Mouse (Mus musculus): ENCODE data around the gene Ptpn11. TPM values are rescaled to one million over a fixed set of nuclear protein-coding genes. Genes with fewer than 3 reads are reported as not detected.

Ptpn11 gene
- polyA plus RNA-seq, 1 experiment from 2014 or later = 23.6 TPM

GRCm38 (mm10) chr5:121087733-121088132, 103.5 kb downstream of the Ptpn11 start:
- Histone ChIP-seq H3K9me3 (peaks cover 8% of the 10 kb centered on the region; the same call in 1 of the 2 replicates), H3K27me3 (no peaks in the 10 kb centered on the region), H3K4me1 (replicated peaks) (peaks cover 9% of the 10 kb centered on the region; the same call in 1 of the 2 replicates), H3K36me3 (no peaks in the 10 kb centered on the region), H3K4me2 (no peak overlapping the region), H3K4me3 (no peak overlapping the region), H3K27ac (no peak overlapping the region), H3K9ac (no peak overlapping the region)
- 62% methylated on average over 7 of the region's 7 CpGs for WGBS
- ATAC-seq (ENCODE audit: low FRiP score) = no peak

- no peaks in the 10 kb centered on the region; the same call in 1 of the 2 replicates for H3K4me1 ChIP-seq (replicated peaks)
- H3K4me2 ChIP-seq = no peak overlapping the region
- H3K4me3 ChIP-seq = no peak overlapping the region
- H3K9ac ChIP-seq = no peak overlapping the region
- H3K27me3 ChIP-seq = no peaks in the 10 kb centered on the region
- H3K36me3 ChIP-seq = no peaks in the 10 kb centered on the region
- H3K27ac ChIP-seq = no peak overlapping the region
- ATAC-seq (ENCODE audit: low FRiP score) = no peak
- WGBS = 97% methylated on average over 7 of the region's 7 CpGs
- H3K9me3 ChIP-seq = peaks cover 8% of the 10 kb centered on the region; the same call in 1 of the 2 replicates
These were observed 108.6 kb downstream of the Ptpn11 start for GRCm38 (mm10) chr5:121082605-121083004.

- H3K4me2 ChIP-seq = no peak overlapping the region
- WGBS = 72% methylated on average over 5 of the region's 5 CpGs
- no peaks in the 10 kb centered on the region for H3K27me3 ChIP-seq
- peaks cover 8% of the 10 kb centered on the region; the same call in 1 of the 2 replicates for H3K9me3 ChIP-seq
- peaks cover 6% of the 10 kb centered on the region for H3K4me1 ChIP-seq (replicated peaks)
- no peak for ATAC-seq (ENCODE audit: low FRiP score)
- no peaks in the 10 kb centered on the region for H3K36me3 ChIP-seq
- H3K9ac ChIP-seq = no peak overlapping the region
- no peak overlapping the region for H3K4me3 ChIP-seq
- no peak overlapping the region for H3K27ac ChIP-seq
These were observed 109.4 kb downstream of the Ptpn11 start for GRCm38 (mm10) chr5:121081754-121082153.

Other genes starting within 250 kb of the Ptpn11 start
- 15.0 and 16.1 TPM in 2 replicates for gene Rph3a, start 181.3 kb downstream of the Ptpn11 start, polyA plus RNA-seq (2015; fragmentation: Nextera tagmentation; extraction: Ambion mirVana)
- 427 and 429 TPM in 2 replicates for gene Rpl6, start 13.1 kb upstream of the Ptpn11 start, polyA plus RNA-seq (2015; fragmentation: Nextera tagmentation; extraction: Ambion mirVana)
- gene Hectd4, start 28.8 kb upstream of the Ptpn11 start, polyA plus RNA-seq (2015; fragmentation: Nextera tagmentation; extraction: Ambion mirVana) = 15.0 and 17.2 TPM in 2 replicates
- 139 and 145 TPM in 2 replicates for gene Trafd1, start 194.2 kb upstream of the Ptpn11 start, polyA plus RNA-seq (2015; fragmentation: Nextera tagmentation; extraction: Ambion mirVana)
- 47.7 and 51.8 TPM in 2 replicates for gene Naa25, start 206.5 kb upstream of the Ptpn11 start, polyA plus RNA-seq (2015; fragmentation: Nextera tagmentation; extraction: Ambion mirVana)

All from hindbrain, embryonic 13.5 days (tissue).